Mouse (Mus musculus): ENCODE measurements at regions not wholly inside any gene's neighbourhood (a gene's known extent, or its start where the extent isn't known, plus 50 kb on each side); places are given as distances from the start of the nearest gene placed in this dataset.

GRCm38 (mm10) chr2:173334856-173335595 is 58.7 kb upstream of the Pmepa1 start:
- no peak for DNase-seq (ENCODE audit: low read depth, low spot score)

- DNase-seq (ENCODE audit: low read depth, low spot score) = no peak
Measured at GRCm38 (mm10) chr2:173335859-173336258, 59.5 kb upstream of the Pmepa1 start.

GRCm38 (mm10) chr2:173337666-173338065 is 61.3 kb upstream of the Pmepa1 start:
- DNase-seq (ENCODE audit: low read depth, low spot score) = no peak

GRCm38 (mm10) chr2:173338671-173339070 is 62.3 kb upstream of the Pmepa1 start:
- DNase-seq (ENCODE audit: low read depth, low spot score) = no peak

GRCm38 (mm10) chr2:173339211-173339610 is 62.9 kb upstream of the Pmepa1 start:
- DNase-seq (ENCODE audit: low read depth, low spot score) = no peak

- peak; percentile 44 for DNase-seq (ENCODE audit: low read depth, low spot score)
Measured at GRCm38 (mm10) chr2:173340044-173340601, 63.8 kb upstream of the Pmepa1 start.

- DNase-seq (ENCODE audit: low read depth, low spot score) = no peak
Measured at GRCm38 (mm10) chr2:173342605-173343260, 66.4 kb upstream of the Pmepa1 start.

GRCm38 (mm10) chr2:173343665-173344064 is 67.3 kb upstream of the Pmepa1 start:
- no peak for DNase-seq (ENCODE audit: low read depth, low spot score)

GRCm38 (mm10) chr2:173344221-173344620 is 67.9 kb upstream of the Pmepa1 start:
- no peak for DNase-seq (ENCODE audit: low read depth, low spot score)

GRCm38 (mm10) chr2:173347341-173347740 is 71.0 kb upstream of the Pmepa1 start:
- DNase-seq (ENCODE audit: low read depth, low spot score) = no peak

GRCm38 (mm10) chr2:173348757-173349156 is 72.4 kb upstream of the Pmepa1 start:
- no peak for DNase-seq (ENCODE audit: low read depth, low spot score)

- no peak for DNase-seq (ENCODE audit: low read depth, low spot score)
Measured at GRCm38 (mm10) chr2:173349510-173349909, 73.2 kb upstream of the Pmepa1 start.

GRCm38 (mm10) chr2:173349910-173350309 is 73.6 kb upstream of the Pmepa1 start:
- DNase-seq (ENCODE audit: low read depth, low spot score) = no peak

- no peak for DNase-seq (ENCODE audit: low read depth, low spot score)
Measured at GRCm38 (mm10) chr2:173350405-173350804, 74.1 kb upstream of the Pmepa1 start.

GRCm38 (mm10) chr2:173350831-173351230 is 74.5 kb upstream of the Pmepa1 start:
- no peak for DNase-seq (ENCODE audit: low read depth, low spot score)

- DNase-seq (ENCODE audit: low read depth, low spot score) = peak; percentile 75
Measured at GRCm38 (mm10) chr2:173351831-173352755, 75.8 kb upstream of the Pmepa1 start.

GRCm38 (mm10) chr2:173352756-173353139 is 76.4 kb upstream of the Pmepa1 start:
- DNase-seq (ENCODE audit: low read depth, low spot score) = no peak

GRCm38 (mm10) chr2:173353435-173354241 is 77.3 kb upstream of the Pmepa1 start:
- DNase-seq (ENCODE audit: low read depth, low spot score) = no peak

- DNase-seq (ENCODE audit: low read depth, low spot score) = no peak
Measured at GRCm38 (mm10) chr2:173356786-173357185, 80.5 kb upstream of the Pmepa1 start.

GRCm38 (mm10) chr2:173365441-173366166 is 89.3 kb upstream of the Pmepa1 start:
- DNase-seq (ENCODE audit: low read depth, low spot score) = no peak

Measured in forelimb bud, embryonic 11.5 days (tissue).